Mouse (Mus musculus): ENCODE data around the gene Tmem239.

Tmem239 gene

DNA sequence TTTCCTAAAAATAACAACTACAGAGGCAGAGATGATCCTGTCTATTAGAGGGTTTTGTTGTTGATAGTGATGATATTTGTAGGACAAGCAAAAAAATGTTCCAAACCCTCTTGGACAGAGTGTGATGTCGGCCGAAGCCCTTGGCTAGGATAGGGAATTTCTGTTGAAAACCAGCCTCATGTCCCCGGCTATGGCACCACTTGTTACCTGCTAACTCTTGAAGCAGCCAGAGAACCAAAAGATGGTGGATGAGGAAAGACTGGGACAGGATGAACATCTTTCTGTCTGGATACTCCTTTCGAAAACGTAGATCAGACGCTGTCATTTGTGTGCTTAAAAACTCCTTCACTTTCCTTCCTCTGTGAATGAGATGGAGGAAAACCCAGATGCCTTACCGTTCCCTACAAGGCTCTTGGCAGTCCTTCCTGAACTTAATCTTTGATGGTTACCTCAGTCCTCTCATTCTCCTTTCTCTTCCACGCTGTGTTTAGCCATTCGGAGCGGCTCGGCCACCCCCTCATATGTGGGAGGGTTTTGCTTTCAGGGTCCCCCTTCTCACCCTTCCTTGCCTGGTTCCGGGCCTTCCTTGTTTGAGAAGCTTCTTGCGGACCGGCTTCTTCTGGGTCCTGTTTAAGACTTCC, 44.9 kb downstream of the Tmem239 start:
- DNase-seq (ENCODE audit: inconsistent ontology term) = peak; percentile 19

DNA sequence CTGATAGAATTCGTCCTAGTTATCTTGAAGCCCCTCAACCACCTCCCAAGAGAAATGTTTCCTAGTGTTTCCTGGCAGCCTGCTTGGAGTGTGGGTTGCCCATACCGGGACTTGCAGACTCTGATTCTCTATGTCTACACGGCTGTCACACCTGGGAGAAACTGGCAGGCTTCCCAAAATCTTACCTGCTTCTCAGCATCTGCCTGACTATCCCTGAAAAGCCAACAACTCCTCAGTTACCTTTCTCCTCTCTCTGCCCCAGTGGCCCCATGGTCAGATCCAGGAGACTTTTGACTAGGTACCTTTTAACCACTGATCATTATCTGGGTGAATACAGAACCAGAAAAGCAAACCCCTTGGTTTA, 45.4 kb downstream of the Tmem239 start:
- no peak for DNase-seq (ENCODE audit: inconsistent ontology term)

DNA sequence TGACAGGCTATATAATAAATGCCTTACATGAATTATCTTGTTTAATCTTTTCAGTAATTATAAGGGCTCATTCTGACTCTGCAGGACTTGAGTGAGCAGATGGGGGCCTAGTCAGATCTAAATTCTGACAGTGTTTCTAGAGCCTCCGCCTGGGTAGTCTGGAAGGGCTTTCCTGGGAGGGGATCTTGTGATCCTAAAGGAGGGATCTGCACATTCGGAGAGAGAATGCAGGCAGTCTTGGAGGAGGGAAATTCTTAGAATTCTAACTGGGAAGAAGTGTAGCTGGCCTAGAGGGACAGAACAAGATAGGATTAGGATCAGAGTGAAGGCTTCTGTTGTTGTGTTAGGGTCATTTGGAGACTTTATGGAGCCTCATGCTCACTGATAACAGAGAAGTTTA, 46.0 kb downstream of the Tmem239 start:
- no peak for DNase-seq (ENCODE audit: inconsistent ontology term)

DNA sequence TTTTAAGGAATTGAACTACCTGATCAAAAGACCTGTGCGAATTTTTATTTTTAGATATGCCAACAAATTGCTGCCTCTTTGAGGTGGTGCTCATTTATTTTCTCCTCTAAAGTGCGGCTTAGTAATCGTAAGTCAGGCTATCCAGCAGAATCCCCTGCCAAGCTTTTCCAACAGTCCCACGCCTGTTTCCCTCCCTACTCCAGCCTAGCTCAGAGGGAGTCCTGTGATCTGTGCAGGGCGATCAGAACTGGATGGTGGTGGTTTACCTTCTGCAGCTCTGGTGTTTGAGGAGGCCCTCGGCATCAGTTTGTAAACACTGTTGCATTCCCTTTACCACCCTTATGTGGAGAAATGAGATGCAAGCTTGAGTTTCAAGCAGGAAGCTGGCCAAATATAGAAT, 47.1 kb downstream of the Tmem239 start:
- DNase-seq (ENCODE audit: inconsistent ontology term) = no peak

- DNase-seq (ENCODE audit: inconsistent ontology term) = peak; percentile 83
Observed at GRCm38 (mm10) chr2:130454748-130455370, 48.6 kb downstream of the Tmem239 start.
